Mouse (Mus musculus) heart, embryonic 16.5 days (tissue): ENCODE results near the gene Cog5. TPM values are rescaled to one million over a fixed set of nuclear protein-coding genes. Genes with fewer than 3 reads are reported as not detected.

Experiments
- ATAC-seq: fragments of 200-750 bp; cut with Nextera tagmentation; replicated peaks from 2 replicates; pipeline ENCODE4 v1.8.0; 2017; ENCODE audit warnings: moderate number of reproducible peaks; ENCODE audit not compliant: insufficient read depth, low FRiP score; ENCODE audit errors: extremely low read depth
- H3K27ac ChIP-seq: fragments of 300-500 bp; sonication (generic); 2 replicates; pipeline ENCODE4 v1.5.1; 2014; ENCODE audit warnings: mild to moderate bottlenecking, low read length, control low read depth, moderate library complexity
- H3K27me3 ChIP-seq: fragments of 300-500 bp; sonication (generic); 2 replicates; pipeline ENCODE4 v1.6.1; 2014; ENCODE audit warnings: low read length, mixed read lengths; ENCODE audit not compliant: control insufficient read depth, insufficient read depth
- H3K36me3 ChIP-seq: fragments of 300-500 bp; sonication (generic); 2 replicates; pipeline ENCODE4 v1.6.1; 2014; ENCODE audit not compliant: control insufficient read depth, insufficient read depth
- H3K4me1 ChIP-seq: fragments of 300-500 bp; sonication (generic); 2 replicates; pipeline ENCODE4 v1.6.1; 2014; ENCODE audit warnings: low read length, mixed read lengths; ENCODE audit not compliant: control insufficient read depth, insufficient read depth
- H3K4me2 ChIP-seq: fragments of 300-500 bp; sonication (generic); 2 replicates; pipeline ENCODE4 v1.6.1; 2014; ENCODE audit warnings: low read depth, mild to moderate bottlenecking, control low read depth, low read length
- H3K4me3 ChIP-seq: fragments of 300-500 bp; sonication (generic); 2 replicates; pipeline ENCODE4 v1.5.1; 2014; ENCODE audit warnings: mild to moderate bottlenecking, control low read depth, low read length
- H3K9ac ChIP-seq: fragments of 300-500 bp; sonication (generic); 2 replicates; pipeline ENCODE4 v1.6.1; 2014; ENCODE audit warnings: low read length, control low read depth
- H3K9me3 ChIP-seq: fragments of 300-500 bp; sonication (generic); replicated peaks from 2 replicates; pipeline ENCODE4 v1.6.1; 2016; ENCODE audit warnings: low read length; ENCODE audit not compliant: control insufficient read depth
- WGBS: fragments of 180-500 bp; shearing (Covaris S2); extraction: QIAGEN DNeasy Blood & Tissue Kit; methylation state at CpG from one replicate; pipeline ENCODE4 v1.1.7; 2014; 5-methylcytosine and 5-hydroxymethylcytosine counted together
- polyA plus RNA-seq: library from polyadenylated mRNA; unstranded; fragments of >200 nt; fragmentation: Nextera tagmentation; extraction: Ambion mirVana; gene quantifications from 2 replicates; pipeline ENCODE4 v1.2.1, GENCODE M21; 2015

Gene Cog5
- polyA plus RNA-seq, 1 experiment from 2014 or later = 27.3 TPM

DNA sequence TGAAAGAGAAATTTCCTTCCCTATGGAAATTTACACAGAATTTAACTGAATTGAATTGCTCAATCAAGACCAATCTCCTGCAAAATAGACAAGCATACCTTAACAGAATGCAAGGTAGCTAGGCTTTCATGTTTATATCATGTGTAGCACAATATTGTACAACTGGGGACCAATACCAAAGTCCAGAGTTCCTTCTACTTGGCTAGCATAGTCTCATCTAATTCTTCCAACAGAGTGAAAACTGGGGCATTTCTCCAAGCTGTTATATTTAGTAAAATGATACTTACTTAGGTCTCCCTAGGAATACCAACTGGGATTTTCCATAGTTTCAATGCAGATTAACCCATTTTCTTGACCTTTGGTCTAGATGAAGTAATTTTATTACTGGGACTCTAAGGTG lies 284.4 kb downstream of the Cog5 start:
- no peak overlapping the region for H3K4me2 ChIP-seq
- H3K9ac ChIP-seq = no peak overlapping the region
- ATAC-seq = no peak
- H3K36me3 ChIP-seq = peaks cover 53% of the 10 kb centered on the region
- H3K27ac ChIP-seq = no peak overlapping the region
- H3K27me3 ChIP-seq = no peaks in the 10 kb centered on the region
- H3K9me3 ChIP-seq = no peaks in the 10 kb centered on the region
- H3K4me3 ChIP-seq = no peak overlapping the region
- peaks cover 4% of the 10 kb centered on the region; the same call in 1 of the 2 replicates for H3K4me1 ChIP-seq

DNA sequence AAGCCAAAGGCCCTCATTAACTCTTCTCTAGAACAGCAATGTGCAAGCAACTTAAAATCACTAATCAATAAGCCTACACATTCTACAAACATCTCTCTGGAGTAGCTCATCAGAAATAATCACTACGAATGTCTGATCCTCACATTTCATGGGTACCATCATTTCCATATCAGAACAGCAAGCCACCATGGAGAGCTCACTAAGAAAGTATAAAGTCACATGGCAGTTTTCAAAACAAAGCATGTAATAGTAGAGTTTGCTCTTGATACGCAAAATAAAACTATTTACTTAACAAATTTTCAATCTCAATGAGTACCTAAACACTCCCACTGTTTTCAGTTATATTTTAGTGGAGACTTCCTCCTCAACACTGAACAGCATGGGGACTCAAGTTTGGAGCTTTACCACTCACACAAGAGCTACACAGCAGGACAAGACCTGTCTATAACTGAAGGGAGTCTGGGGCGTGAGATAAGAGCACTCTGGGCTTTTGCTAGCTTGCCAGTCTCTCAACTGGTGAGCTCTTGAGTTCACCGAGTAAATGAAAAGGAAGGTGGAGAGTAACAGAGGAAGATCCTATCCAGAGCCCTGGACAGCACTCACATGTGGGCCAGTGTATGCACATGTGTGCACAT lies 288.5 kb downstream of the Cog5 start:
- H3K4me3 ChIP-seq = no peak overlapping the region
- 71% methylated on average over 4 of the region's 4 CpGs for WGBS
- no peak for ATAC-seq
- H3K27ac ChIP-seq = no peak overlapping the region
- H3K4me2 ChIP-seq = no peak overlapping the region
- peaks cover 8% of the 10 kb centered on the region for H3K4me1 ChIP-seq
- no peak overlapping the region for H3K9ac ChIP-seq
- peaks cover 35% of the 10 kb centered on the region for H3K36me3 ChIP-seq
- H3K9me3 ChIP-seq = no peaks in the 10 kb centered on the region
- no peaks in the 10 kb centered on the region for H3K27me3 ChIP-seq

DNA sequence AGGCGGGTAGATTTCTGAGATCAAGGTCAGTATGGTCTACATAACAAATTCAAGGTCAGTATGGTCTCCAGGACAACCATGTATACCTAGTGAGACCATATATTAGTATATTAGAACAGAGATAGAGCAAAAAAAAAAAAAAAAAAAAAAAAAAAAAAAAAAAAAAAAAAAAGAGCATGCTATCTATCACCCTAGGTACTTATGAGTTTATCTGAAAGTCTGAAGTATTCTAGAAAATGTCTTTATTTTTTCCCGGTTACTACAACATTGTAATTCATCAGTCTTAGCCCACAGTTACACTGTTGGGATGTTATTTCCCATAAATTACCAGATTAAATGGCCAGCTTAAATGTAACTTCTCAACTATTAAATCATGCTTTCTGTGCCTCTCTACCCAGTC lies 289.7 kb downstream of the Cog5 start:
- H3K4me2 ChIP-seq = no peak overlapping the region
- no peaks in the 10 kb centered on the region for H3K27me3 ChIP-seq
- H3K36me3 ChIP-seq = peaks cover 24% of the 10 kb centered on the region
- no peak for ATAC-seq
- H3K4me1 ChIP-seq = peaks cover 11% of the 10 kb centered on the region
- H3K27ac ChIP-seq = no peak overlapping the region
- no peaks in the 10 kb centered on the region for H3K9me3 ChIP-seq
- H3K4me3 ChIP-seq = no peak overlapping the region
- WGBS = 85% methylated on average over 2 of the region's 2 CpGs
- H3K9ac ChIP-seq = no peak overlapping the region

DNA sequence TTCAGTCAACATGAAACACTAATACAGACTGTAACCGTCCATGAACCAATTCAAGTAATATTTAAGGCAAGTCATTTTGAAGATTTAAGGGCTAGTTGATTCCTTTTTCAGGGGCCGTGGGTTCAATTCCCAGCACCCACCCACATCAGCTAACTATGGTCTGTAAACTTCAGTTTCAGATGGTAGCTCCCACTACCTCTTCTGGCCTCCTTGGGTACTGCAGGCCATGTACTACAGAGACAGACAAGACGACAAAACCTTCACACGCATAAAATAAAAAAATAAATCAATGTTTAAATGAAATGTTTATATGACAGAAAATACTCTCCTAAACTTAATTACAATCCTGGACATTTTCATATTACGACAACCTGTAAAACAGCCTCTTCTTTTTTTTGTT lies 292.8 kb downstream of the Cog5 start:
- no peak for ATAC-seq
- WGBS = 92% methylated on average over 5 of the region's 5 CpGs
- H3K9ac ChIP-seq = no peak overlapping the region
- H3K4me2 ChIP-seq = no peak overlapping the region
- H3K4me3 ChIP-seq = no peak overlapping the region
- H3K4me1 ChIP-seq = peaks cover 17% of the 10 kb centered on the region
- peaks cover 11% of the 10 kb centered on the region for H3K36me3 ChIP-seq
- H3K27ac ChIP-seq = no peak overlapping the region
- H3K27me3 ChIP-seq = no peaks in the 10 kb centered on the region
- H3K9me3 ChIP-seq = no peaks in the 10 kb centered on the region

DNA sequence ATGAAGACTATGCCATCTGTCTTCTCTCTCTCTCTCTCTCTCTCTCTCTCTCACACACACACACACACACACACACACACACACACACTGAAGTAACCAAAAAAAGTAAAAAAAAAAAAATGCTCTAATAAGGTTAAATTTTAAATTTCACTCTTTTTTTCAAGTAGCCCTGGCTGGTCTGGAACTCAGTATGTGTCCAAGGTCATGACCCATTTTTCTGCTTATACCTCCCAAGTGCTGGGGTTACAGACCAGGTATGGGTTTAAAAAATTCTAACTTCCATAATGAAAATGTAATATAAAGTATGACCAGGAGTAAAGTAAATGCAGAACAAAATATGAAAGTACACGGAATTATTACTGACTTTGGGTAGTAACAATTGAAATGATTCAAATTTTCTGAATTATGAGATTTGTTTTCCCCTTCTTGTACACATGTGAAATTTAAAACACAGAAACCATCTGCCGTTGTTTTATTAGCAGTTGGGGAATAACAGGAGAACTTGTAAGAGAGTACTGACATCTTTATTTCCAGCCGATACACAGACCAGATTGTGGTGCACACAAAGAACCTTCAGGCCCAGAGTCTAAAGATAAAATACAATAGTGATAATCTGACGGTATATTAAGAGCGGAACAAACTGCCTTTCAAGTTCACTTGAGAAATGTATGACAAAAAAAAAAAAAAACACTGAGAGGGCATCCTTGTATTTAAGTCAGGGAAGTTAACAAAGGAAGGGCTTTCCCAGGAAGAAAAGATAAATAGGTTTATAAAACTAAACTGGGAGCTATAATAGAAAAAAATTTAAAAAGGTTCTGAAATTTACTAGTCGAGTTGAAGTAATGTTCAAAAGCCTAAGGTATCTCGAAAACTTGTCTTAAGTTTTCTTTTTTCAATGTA lies 293.7 kb downstream of the Cog5 start:
- Histone ChIP-seq H3K4me2 (peak overlapping the region; percentile 73), H3K9me3 (no peaks in the 10 kb centered on the region), H3K36me3 (peaks cover 2% of the 10 kb centered on the region; the same call in 1 of the 2 replicates), H3K4me3 (peak overlapping the region; percentile 92), H3K27ac (peak overlapping the region; percentile 98), H3K4me1 (peaks cover 17% of the 10 kb centered on the region), H3K9ac (peak overlapping the region; percentile 90), H3K27me3 (no peaks in the 10 kb centered on the region)
- ATAC-seq = no peak
- WGBS = 20% methylated on average over 7 of the region's 7 CpGs

DNA sequence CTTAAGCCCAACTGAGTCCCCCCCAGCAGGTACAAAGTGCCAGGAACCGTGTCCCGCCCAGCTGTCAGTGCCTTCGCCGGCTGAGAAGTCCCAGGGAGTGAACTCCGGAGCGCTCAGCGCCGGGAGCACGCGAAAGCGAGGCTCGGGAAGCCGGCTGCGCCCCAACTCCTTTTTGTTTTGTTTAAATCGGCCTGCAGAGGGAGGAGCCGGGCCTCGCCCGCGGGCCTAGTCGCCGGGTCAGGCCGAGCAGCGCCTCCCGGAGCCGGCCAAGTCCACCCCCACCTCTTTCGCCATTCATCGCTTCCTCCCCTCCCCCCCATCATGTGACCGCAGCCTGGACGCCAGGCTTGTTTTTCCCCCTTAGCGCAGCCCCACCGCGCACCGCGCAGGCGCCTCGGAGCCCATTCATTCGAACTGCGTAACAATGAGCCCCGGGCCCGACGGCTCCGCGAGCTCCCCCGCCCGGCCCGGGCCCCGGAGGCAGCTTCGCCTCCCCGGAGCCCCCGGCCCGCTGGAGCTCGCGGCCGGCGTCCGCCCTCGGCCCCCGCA lies 294.6 kb downstream of the Cog5 start:
- no peaks in the 10 kb centered on the region for H3K36me3 ChIP-seq
- peak; percentile 71 for ATAC-seq
- H3K9ac ChIP-seq = peak overlapping the region; percentile 90
- under 1% methylated on average over 58 of the region's 58 CpGs for WGBS
- H3K27me3 ChIP-seq = no peaks in the 10 kb centered on the region
- peak overlapping the region; percentile 92 for H3K4me3 ChIP-seq
- H3K4me2 ChIP-seq = peak overlapping the region; percentile 73
- H3K4me1 ChIP-seq = peaks cover 14% of the 10 kb centered on the region
- peak overlapping the region; percentile 98 for H3K27ac ChIP-seq
- no peaks in the 10 kb centered on the region for H3K9me3 ChIP-seq

DNA sequence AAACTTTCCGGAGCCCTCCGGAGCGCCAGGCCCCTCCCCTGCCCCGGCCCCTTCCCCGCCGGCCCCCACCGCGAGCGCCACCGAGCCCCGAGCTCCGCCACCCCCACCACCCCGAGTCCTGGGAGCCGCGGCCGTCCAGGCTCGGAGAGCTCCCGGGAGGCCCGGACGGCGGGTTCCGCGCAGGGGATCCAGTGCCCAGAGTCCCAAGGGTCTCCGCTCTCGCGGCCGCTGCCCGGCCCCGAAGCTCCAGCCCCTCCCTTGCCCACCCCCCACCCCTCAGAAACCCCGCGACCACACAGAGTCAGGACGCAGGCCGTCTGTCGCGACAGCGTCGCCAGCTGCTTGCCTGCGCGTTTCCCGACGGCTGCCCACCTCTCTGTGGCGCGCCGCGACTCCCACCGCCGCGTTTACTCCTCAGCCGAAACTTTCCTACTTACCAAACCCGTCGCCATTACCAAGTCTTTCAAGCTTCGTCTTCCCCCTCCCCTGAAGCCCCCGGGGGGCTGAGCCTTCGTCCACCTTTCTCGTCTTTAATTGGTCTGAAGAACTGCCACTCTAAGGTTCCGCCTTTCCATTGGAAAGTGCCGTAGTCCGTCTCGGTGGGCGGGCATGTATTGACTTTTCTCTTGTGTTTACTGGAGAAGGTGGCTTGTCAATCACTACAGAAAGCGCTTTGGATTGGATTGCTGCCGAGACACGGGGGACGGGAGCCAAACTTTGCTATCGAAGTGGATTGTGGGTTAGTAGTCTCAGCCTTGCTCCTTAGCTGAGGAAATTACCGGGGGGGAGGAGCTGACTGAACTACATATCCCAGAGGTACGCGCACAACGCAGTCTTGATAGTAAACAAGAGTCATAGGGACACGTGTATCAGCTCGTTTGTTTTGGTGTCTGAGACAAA lies 295.3 kb downstream of the Cog5 start, which contains the start of gene Hbp1:
TSS of gene Hbp1 (minus strand) at position 777 of the 900 bp plus-strand sequence.
- WGBS = under 1% methylated on average over 55 of the region's 71 CpGs
- no peaks in the 10 kb centered on the region for H3K27me3 ChIP-seq
- H3K27ac ChIP-seq = peak within 1 kb of the TSS; percentile 98
- H3K4me2 ChIP-seq = peak within 1 kb of the TSS; percentile 73
- H3K4me3 ChIP-seq = peak within 1 kb of the TSS; percentile 92
- no peaks in the 10 kb centered on the region for H3K36me3 ChIP-seq
- H3K9me3 ChIP-seq = no peaks in the 10 kb centered on the region
- peak within 1 kb of the TSS; percentile 90 for H3K9ac ChIP-seq
- peaks cover 16% of the 10 kb centered on the region for H3K4me1 ChIP-seq
- ATAC-seq = peak; percentile 94

DNA sequence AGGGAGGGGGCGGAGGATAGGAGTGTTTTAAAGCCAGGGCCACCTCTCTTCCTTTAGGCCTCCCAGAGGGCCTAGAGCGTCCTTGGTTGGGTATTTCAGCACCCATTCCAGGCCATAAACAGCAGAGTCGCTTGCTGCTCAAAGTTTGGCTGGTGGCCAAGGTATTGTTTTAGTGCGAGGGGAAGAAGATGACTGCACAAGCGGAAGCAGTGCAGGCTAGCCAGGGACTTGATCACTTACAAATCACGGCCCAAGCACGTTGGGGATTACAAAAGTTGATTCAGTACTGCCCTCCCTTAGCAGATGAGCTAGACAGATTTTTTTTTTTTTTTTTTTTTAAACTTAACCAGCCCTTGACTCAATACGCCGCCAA lies 296.0 kb downstream of the Cog5 start:
- H3K9ac ChIP-seq = peak overlapping the region; percentile 57

More for the DNA sequence above, 296.0 kb downstream of the Cog5 start:
- H3K4me3 ChIP-seq = peak overlapping the region; percentile 53
- WGBS = 3% methylated on average over 9 of the region's 9 CpGs
- H3K27ac ChIP-seq = peak overlapping the region; percentile 93
- H3K36me3 ChIP-seq = no peaks in the 10 kb centered on the region
- peaks cover 16% of the 10 kb centered on the region for H3K4me1 ChIP-seq
- H3K9me3 ChIP-seq = no peaks in the 10 kb centered on the region
- H3K27me3 ChIP-seq = no peaks in the 10 kb centered on the region
- ATAC-seq = no peak
- H3K4me2 ChIP-seq = peak overlapping the region; percentile 65
